Mouse (Mus musculus) forebrain, embryonic 12.5 days (tissue): ENCODE results near the gene Sin3a. TPM values are rescaled to one million over a fixed set of nuclear protein-coding genes. Genes with fewer than 3 reads are reported as not detected.
A peak's percentile ranks its signal among the peaks of the same experiment; 100 is the strongest.

Experiments
- ATAC-seq: fragments of 200-750 bp; cut with Nextera tagmentation; 2 replicates; pipeline ENCODE4 v1.8.0; 2017; ENCODE audit warnings: moderate TSS enrichment; ENCODE audit not compliant: low FRiP score
- H3K27ac ChIP-seq: fragments of 300-500 bp; sonication (generic); 2 replicates; pipeline ENCODE4 v1.5.1; 2016; ENCODE audit warnings: mild to moderate bottlenecking
- H3K27me3 ChIP-seq: fragments of 300-500 bp; sonication (generic); 2 replicates; pipeline ENCODE4 v1.6.1; 2016; ENCODE audit warnings: mild to moderate bottlenecking
- H3K36me3 ChIP-seq: fragments of 300-500 bp; sonication (generic); replicated peaks from 2 replicates; pipeline ENCODE4 v1.6.1; 2016; ENCODE audit warnings: mild to moderate bottlenecking
- H3K4me1 ChIP-seq: fragments of 300-500 bp; sonication (generic); 2 replicates; pipeline ENCODE4 v1.6.1; 2016
- H3K4me2 ChIP-seq: fragments of 300-500 bp; sonication (generic); 2 replicates; pipeline ENCODE4 v1.6.1; 2016; ENCODE audit warnings: mild to moderate bottlenecking, moderate library complexity
- H3K4me3 ChIP-seq: fragments of 300-500 bp; sonication (generic); replicated peaks from 2 replicates; pipeline ENCODE4 v1.5.1; 2016; ENCODE audit warnings: mild to moderate bottlenecking
- H3K9ac ChIP-seq: fragments of 300-500 bp; sonication (generic); 2 replicates; pipeline ENCODE4 v1.6.1; 2016; ENCODE audit warnings: mild to moderate bottlenecking
- H3K9me3 ChIP-seq: fragments of 300-500 bp; sonication (generic); 2 replicates; pipeline ENCODE4 v1.6.1; 2016
- WGBS: fragments of 180-500 bp; shearing (Covaris S2); methylation state at CpG from one replicate; pipeline ENCODE4 v1.1.7; 2016; 5-methylcytosine and 5-hydroxymethylcytosine counted together
- polyA plus RNA-seq: library from polyadenylated mRNA; unstranded; fragments of >200 nt; fragmentation: Nextera tagmentation; extraction: Ambion mirVana; gene quantifications from 2 replicates; pipeline ENCODE4 v1.2.1, GENCODE M21; 2016

Gene Sin3a
- polyA plus RNA-seq, 1 experiment from 2014 or later, result 42.1 TPM

GRCm38 (mm10) chr9:57074822-57075603, 3.2 kb downstream of the Sin3a start:
- Histone ChIP-seq H3K27ac (peak overlapping the region; percentile 99), H3K27me3 (no peaks in the 10 kb centered on the region), H3K4me3 (peak overlapping the region; percentile 95), H3K9ac (peak overlapping the region; percentile 72), H3K4me2 (peak overlapping the region; percentile 77), H3K4me1 (peaks cover 33% of the 10 kb centered on the region), H3K36me3 (no peaks in the 10 kb centered on the region), H3K9me3 (no peaks in the 10 kb centered on the region)
- no peak for ATAC-seq
- WGBS, result 4% methylated on average over 17 of the region's 17 CpGs

GRCm38 (mm10) chr9:57075681-57076381, 4.0 kb downstream of the Sin3a start:
- Histone ChIP-seq H3K9me3 (no peaks in the 10 kb centered on the region), H3K36me3 (no peaks in the 10 kb centered on the region; the same call in 1 of the 2 replicates), H3K27ac (peak overlapping the region; percentile 99), H3K4me3 (peak overlapping the region; percentile 95), H3K4me1 (peaks cover 29% of the 10 kb centered on the region), H3K27me3 (no peaks in the 10 kb centered on the region), H3K9ac (peak overlapping the region; percentile 97), H3K4me2 (peak overlapping the region; percentile 77)
- ATAC-seq, result peak; percentile 87
- under 1% methylated on average over 41 of the region's 43 CpGs for WGBS

GRCm38 (mm10) chr9:57076701-57077660, 5.1 kb downstream of the Sin3a start:
- ATAC-seq, result peak; percentile 34
- peak overlapping the region; percentile 95 for H3K4me3 ChIP-seq
- peak overlapping the region; percentile 99 for H3K27ac ChIP-seq

GRCm38 (mm10) chr9:57082236-57082635, 10.4 kb downstream of the Sin3a start:
- peaks cover 10% of the 10 kb centered on the region for H3K4me1 ChIP-seq
- WGBS, result 88% methylated on average over 3 of the region's 3 CpGs
- no peaks in the 10 kb centered on the region for H3K9me3 ChIP-seq
- H3K27me3 ChIP-seq, result no peaks in the 10 kb centered on the region
- H3K4me3 ChIP-seq, result no peak overlapping the region
- no peak overlapping the region for H3K4me2 ChIP-seq
- H3K36me3 ChIP-seq, result peaks cover 18% of the 10 kb centered on the region
- no peak for ATAC-seq
- no peak overlapping the region for H3K9ac ChIP-seq
- no peak overlapping the region for H3K27ac ChIP-seq

More at GRCm38 (mm10) chr9:57076701-57077660, 5.1 kb downstream of the Sin3a start:
- H3K9me3 ChIP-seq, result no peaks in the 10 kb centered on the region
- H3K9ac ChIP-seq, result peak overlapping the region; percentile 97
- no peaks in the 10 kb centered on the region; the same call in 1 of the 2 replicates for H3K36me3 ChIP-seq
- peaks cover 22% of the 10 kb centered on the region for H3K4me1 ChIP-seq
- peak overlapping the region; percentile 77 for H3K4me2 ChIP-seq
- WGBS, result 1% methylated on average over 67 of the region's 72 CpGs
- H3K27me3 ChIP-seq, result no peaks in the 10 kb centered on the region

GRCm38 (mm10) chr9:57117261-57117755, 45.5 kb downstream of the Sin3a start:
- no peaks in the 10 kb centered on the region for H3K9me3 ChIP-seq
- 87% methylated on average over 13 of the region's 13 CpGs for WGBS
- no peak overlapping the region for H3K4me3 ChIP-seq
- H3K27ac ChIP-seq, result no peak overlapping the region
- H3K4me1 ChIP-seq, result no peaks in the 10 kb centered on the region
- no peak for ATAC-seq
- no peaks in the 10 kb centered on the region for H3K27me3 ChIP-seq
- no peak overlapping the region for H3K4me2 ChIP-seq
- H3K36me3 ChIP-seq, result peaks cover 92% of the 10 kb centered on the region
- no peak overlapping the region for H3K9ac ChIP-seq

GRCm38 (mm10) chr9:57129641-57130040, 57.8 kb downstream of the Sin3a start:
- peaks cover 14% of the 10 kb centered on the region for H3K4me1 ChIP-seq
- H3K4me3 ChIP-seq, result peak overlapping the region; percentile 59
- H3K27ac ChIP-seq, result no peak overlapping the region
- 0 out of 2 replicates have a peak overlapping the region, but pooled peaks have one; percentile 21 for H3K9ac ChIP-seq
- no peaks in the 10 kb centered on the region for H3K9me3 ChIP-seq
- H3K27me3 ChIP-seq, result no peaks in the 10 kb centered on the region
- H3K4me2 ChIP-seq, result peak overlapping the region; percentile 75
- no peak for ATAC-seq
- peaks cover 47% of the 10 kb centered on the region for H3K36me3 ChIP-seq

GRCm38 (mm10) chr9:57130577-57131433, 59.0 kb downstream of the Sin3a start, which contains the start of gene Man2c1:
Gene Man2c1 (plus strand): TSS chr9:57130690.
- peaks cover 14% of the 10 kb centered on the region for H3K4me1 ChIP-seq
- no peaks in the 10 kb centered on the region for H3K27me3 ChIP-seq
- H3K27ac ChIP-seq, result peak within 1 kb of the TSS; percentile 94
- H3K9me3 ChIP-seq, result no peaks in the 10 kb centered on the region
- H3K4me2 ChIP-seq, result peak within 1 kb of the TSS; percentile 75
- H3K36me3 ChIP-seq, result peaks cover 42% of the 10 kb centered on the region
- peak; percentile 92 for ATAC-seq
- H3K9ac ChIP-seq, result peak within 1 kb of the TSS; percentile 71
- under 1% methylated on average over 58 of the region's 58 CpGs for whole genome bisulfite sequencing
- peak within 1 kb of the TSS; percentile 59 for H3K4me3 ChIP-seq

- Histone ChIP-seq H3K4me3 (no peak overlapping the region), H3K9ac (no peak overlapping the region), H3K27ac (no peak overlapping the region), H3K9me3 (no peaks in the 10 kb centered on the region), H3K4me1 (no peaks in the 10 kb centered on the region), H3K27me3 (no peaks in the 10 kb centered on the region), H3K36me3 (peaks cover 74% of the 10 kb centered on the region), H3K4me2 (no peak overlapping the region)
- ATAC-seq, result no peak
- WGBS, result 88% methylated on average over 6 of the region's 6 CpGs
Measured at GRCm38 (mm10) chr9:57137246-57137645, 65.4 kb downstream of the Sin3a start.

GRCm38 (mm10) chr9:57137777-57138176, 65.9 kb downstream of the Sin3a start:
- Histone ChIP-seq H3K27me3 (no peaks in the 10 kb centered on the region), H3K9me3 (no peaks in the 10 kb centered on the region), H3K9ac (no peak overlapping the region), H3K4me1 (no peaks in the 10 kb centered on the region), H3K27ac (no peak overlapping the region), H3K4me2 (no peak overlapping the region), H3K4me3 (no peak overlapping the region), H3K36me3 (peaks cover 78% of the 10 kb centered on the region)
- 92% methylated on average over 9 of the region's 9 CpGs for WGBS
- no peak for ATAC-seq

- no peak overlapping the region for H3K9ac ChIP-seq
- H3K9me3 ChIP-seq, result no peaks in the 10 kb centered on the region
- peaks cover 85% of the 10 kb centered on the region for H3K36me3 ChIP-seq
- H3K27ac ChIP-seq, result no peak overlapping the region
- no peak overlapping the region for H3K4me3 ChIP-seq
- H3K4me1 ChIP-seq, result no peaks in the 10 kb centered on the region
- 92% methylated on average over 6 of the region's 6 CpGs for WGBS
- H3K27me3 ChIP-seq, result no peaks in the 10 kb centered on the region
- ATAC-seq, result no peak
- no peak overlapping the region for H3K4me2 ChIP-seq
Measured at GRCm38 (mm10) chr9:57138507-57138906, 66.7 kb downstream of the Sin3a start.

- Histone ChIP-seq H3K4me1 (no peaks in the 10 kb centered on the region), H3K27ac (no peak overlapping the region), H3K4me2 (no peak overlapping the region), H3K9ac (no peak overlapping the region), H3K9me3 (no peaks in the 10 kb centered on the region), H3K27me3 (no peaks in the 10 kb centered on the region), H3K4me3 (no peak overlapping the region), H3K36me3 (peaks cover 88% of the 10 kb centered on the region)
- 93% methylated on average over 9 of the region's 9 CpGs for WGBS
- no peak for ATAC-seq
Measured at GRCm38 (mm10) chr9:57139110-57139509, 67.3 kb downstream of the Sin3a start.
